Mouse (Mus musculus) frontal cortex, postnatal 25 days (tissue): ENCODE data around the gene Eed.

Source experiments
- DNase-seq, 2 experiments: peaks; one replicate each; pipeline ENCODE4 v3.0.0; 2022; ENCODE audit warnings: low spot score in 2 of 2

The Eed gene

GRCm38 (mm10) chr7:89981557-89981956, 774 bp upstream of the Eed start:
- no peak for DNase-seq

DNA sequence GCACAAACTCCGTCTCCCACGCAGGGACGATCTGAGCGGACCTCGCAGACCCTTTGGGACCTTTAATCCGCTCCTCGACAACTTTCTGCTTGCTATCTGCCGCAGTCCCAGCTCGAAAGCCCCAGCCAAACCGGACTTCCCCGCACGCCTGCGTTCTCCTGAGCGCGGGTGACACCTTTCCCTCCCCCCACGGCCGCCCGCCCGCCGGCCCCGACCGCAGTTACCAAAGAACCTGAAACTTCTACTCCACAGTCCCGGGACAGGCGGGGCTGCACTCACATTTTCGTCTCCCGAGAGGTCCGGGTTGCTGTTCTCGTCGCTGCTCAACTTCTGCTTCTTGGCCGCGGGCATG, 674 bp downstream of the Eed start:
- no peak for DNase-seq

GRCm38 (mm10) chr7:89979432-89980130, 1.2 kb downstream of the Eed start:
- DNase-seq: no peak

- DNase-seq: no peak
Measured at GRCm38 (mm10) chr7:89976796-89977195, 4.0 kb downstream of the Eed start.

DNA sequence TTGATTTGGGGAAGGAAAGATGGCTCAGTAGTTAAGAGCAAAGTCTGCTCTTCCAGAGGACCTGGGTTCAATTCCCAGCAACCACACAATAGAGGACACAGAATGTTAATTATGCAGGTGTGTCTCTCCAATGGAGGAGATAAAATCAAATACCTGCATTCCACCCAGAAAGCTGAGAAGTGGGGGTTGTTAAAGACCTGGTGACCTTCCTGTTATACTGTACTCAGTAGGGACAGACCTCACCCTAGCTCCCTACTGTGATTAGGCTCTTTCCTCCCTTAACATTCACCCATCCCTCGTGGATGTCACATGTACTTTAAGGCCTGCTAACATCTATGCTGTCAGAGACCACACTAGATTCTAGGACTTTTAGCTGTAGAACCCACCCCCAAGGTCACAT, 5.2 kb downstream of the Eed start:
- no peak for DNase-seq

GRCm38 (mm10) chr7:89967235-89967634, 13.5 kb downstream of the Eed start:
- no peak for DNase-seq

GRCm38 (mm10) chr7:89966771-89967170, 14.0 kb downstream of the Eed start:
- DNase-seq: no peak

- DNase-seq: no peak
Measured at GRCm38 (mm10) chr7:89963135-89963534, 17.6 kb downstream of the Eed start.

DNA sequence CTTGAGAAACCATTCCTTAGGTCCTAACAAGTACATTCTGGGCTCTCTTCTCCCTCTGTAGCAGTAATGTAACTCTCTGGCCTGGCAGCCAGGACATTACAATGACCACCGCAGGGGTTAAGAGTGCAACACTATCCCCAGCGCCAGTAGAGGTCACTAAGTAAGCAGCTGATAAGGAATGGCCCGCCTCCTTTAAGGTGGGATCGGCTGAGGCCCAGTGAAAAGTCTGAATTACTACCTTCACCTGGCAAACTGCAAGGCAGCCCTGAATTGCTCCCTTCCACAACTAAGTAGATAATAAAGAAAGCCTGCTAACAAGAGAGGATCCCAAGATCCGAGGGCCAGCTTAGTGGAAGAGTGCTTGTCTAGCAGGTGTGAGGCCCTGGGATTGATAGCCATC, 23.5 kb downstream of the Eed start:
- DNase-seq: no peak

- no peak for DNase-seq
Measured at GRCm38 (mm10) chr7:89954261-89954660, 26.5 kb downstream of the Eed start.

DNA sequence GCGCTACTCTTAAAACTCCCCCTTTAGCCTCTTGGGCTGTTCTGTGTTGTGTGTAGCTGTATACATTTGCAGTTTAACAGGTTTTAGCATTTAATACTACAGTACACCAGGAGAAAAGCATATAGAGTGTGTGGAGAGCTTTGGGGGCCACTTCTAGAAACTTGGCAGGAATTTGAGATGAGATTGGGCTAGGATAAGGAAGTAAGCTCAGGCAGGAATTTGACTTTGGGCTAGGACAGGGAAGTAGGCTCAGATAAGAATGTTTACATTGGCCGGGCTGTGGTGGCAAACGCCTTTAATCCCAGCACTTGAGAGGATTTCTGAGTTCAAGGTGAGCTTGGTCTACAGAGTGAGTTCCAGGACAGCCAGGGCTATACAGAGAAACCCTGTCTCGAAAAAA, 31.4 kb downstream of the Eed start:
- no peak for DNase-seq

DNA sequence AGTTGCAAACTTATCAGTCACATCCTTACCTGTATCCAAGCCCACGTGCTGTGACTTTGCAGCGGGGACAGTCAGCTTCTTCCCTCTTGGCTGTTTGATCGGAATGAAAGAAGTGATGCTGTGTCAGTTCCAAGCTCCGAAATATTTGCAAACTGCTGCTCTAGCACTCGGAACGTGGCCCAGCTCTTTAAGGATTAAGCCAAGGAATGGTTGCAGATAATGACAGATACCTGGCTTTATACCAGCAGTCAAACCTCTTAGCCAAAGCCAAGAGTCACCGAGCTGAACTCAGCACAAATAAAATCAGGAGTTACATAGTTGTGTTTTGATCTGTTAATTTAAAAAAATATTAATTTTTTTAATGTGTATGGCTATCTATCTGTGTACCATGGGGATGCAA, 32.8 kb downstream of the Eed start:
- DNase-seq: no peak

- peak; percentile 75 to 89 for DNase-seq
Measured at GRCm38 (mm10) chr7:89940571-89941463, 40.0 kb downstream of the Eed start, which contains the start of gene Hikeshi. TSS of gene Hikeshi (minus strand) at chr7:89941204.

GRCm38 (mm10) chr7:89939497-89940353, 41.1 kb downstream of the Eed start:
- DNase-seq: no peak

DNA sequence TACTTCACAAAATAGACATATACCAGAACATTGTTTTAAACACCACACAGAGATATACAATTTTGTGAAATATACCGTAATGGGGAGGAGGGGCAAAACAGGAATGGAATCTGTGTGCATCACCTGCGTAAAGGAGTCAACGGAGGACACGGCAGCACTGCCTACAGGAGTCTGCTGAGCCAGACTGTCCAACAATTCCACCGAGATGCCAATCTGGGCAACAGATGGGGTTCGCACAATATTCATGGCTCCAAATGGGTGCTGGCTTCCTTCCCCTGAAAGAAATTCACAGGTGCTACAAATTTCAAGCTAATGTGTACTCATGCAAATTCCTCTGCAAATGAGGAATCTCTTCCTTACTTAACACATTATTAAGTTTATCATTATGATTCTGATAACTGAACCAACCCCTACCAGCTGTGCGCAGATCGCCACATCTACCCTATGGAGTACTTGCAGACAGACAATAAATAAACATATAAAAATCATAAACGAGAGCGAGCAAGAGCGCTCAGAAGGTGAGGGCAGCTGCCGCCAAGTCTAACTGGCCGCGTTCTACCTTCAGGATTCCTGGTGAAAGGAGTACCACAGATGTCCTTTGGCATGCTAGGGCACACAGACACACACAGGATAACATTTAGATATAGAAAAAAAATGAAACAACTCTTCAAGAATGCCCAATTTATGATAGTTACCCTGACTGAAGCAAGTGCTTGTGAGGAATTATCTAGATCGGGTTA, 57.2 kb downstream of the Eed start:
- no peak for DNase-seq

- DNase-seq: no peak
Measured at GRCm38 (mm10) chr7:89917776-89918175, 63.0 kb downstream of the Eed start.

DNA sequence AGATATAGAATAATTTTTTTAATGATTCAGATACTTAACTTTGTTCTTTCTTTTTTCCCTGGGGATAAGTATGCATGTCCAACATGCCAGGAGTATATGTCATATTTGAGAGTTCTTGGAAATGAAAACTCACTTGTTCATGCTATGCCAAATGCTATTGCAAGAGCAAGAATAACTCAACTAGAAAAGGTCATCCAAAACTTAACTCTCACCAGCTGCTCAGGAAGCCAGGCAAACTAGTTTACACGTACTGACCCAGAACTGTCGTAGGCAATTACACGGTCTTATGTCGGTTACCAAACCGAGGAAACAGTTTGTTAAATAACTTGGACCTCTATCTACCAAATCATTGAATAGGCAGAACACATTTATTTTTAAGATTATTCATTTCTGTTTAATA, 64.1 kb downstream of the Eed start:
- DNase-seq: no peak

DNA sequence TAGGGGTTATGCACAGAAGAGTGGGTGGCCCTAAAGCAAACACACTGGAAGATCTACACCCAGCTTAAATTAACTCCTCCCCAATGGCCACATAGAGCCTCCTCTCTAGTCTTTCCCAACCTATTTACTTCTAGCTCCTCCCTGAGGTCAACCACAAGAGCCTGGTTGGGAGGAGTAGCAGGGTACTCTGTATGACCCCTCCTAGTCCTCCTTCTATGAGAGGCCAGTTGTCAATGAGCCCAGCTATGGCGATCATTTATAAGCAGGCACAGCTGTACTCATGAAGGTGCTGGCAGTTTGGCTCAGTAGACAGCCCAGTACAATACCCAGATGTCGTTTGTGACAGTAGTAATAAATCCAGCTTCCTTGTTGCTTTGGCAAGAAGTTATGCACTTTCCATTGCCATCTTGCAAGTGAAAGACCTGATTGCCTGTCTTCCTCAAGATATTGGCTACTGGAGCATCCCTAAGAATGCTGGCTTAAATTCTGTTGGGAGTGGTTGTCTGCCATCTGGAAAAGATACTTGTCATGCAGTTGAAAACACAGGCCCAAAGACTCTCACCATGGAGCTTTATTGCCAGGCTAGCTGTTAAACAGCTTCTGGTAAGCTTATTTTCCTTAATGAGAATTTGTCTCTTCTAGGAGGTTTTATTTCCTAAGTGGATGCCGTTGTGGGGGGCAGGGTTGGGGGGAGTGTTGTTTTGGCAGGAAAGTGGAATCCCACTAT, 67.2 kb downstream of the Eed start:
- DNase-seq: no peak

DNA sequence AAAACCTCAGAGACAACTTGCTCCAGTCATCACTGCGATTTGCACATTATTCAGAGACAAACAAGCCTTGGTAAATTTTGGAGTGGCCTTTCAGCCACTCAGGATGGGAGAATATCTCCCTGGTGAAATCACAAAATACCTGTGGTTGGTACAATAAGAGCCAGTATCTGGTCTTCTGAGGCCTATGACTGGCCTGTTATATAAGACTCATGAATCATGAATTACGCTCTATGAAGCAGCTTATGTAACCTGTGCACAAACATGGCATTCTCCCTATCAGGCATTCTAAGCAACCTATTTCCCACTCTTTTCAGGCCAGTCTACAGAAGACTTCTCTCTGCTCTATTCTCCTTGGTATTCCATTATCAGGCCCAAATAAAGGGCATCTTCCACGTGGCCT, 68.4 kb downstream of the Eed start:
- no peak for DNase-seq

DNA sequence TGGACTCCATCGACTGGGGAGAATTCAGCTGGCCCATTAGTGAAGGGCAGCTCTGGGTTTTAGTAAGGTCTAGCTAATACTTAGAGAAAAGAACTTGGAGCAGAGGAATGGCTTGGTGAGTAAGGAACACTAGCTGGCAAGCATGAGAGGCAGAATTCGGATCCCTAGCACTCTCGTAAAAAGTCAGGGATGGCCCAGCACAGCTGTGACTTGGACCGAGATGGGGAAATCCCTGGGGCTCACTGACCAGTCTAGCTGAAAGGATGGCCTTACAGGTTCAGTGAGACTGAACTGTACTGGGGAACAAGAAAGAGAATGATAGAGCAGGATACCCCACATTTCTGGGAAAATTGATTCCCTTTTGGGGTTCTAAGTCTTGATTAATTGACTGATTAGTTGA, 71.1 kb downstream of the Eed start:
- no peak for DNase-seq
